Mouse (Mus musculus): ENCODE measurements around the gene Vps8.

DNA sequence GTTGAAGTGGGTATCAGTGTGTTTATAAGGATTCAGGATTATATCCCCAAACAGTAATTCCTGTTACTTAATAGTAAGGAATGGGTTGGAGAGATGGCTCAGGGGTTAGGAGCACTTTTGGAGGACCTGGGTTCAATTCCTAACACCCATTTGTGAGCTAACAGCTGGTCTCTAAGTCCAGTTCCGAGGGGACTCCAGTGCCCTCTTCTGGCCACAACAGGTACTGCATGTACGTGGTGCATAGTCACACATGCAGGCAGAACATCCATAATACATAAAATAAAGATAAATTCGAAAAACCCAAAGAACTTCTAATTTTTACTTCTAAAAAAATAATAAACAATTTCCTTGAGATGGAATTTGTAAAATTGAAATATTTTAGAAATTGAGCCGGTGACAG, 47.5 kb downstream of the Vps8 start:
- TF ChIP-seq CTCF (IDR thresholded peaks at IDR 0.05; ENCODE audit: borderline replicate concordance, control insufficient read depth, extremely low read depth, insufficient read depth, low read length, poor library complexity) = no peak; the same call in 1 of the 2 replicates
- TF ChIP-seq POLR2A (IDR thresholded peaks at IDR 0.05; ENCODE audit: control insufficient read depth, extremely low read depth, insufficient read depth, low read length, poor library complexity) = no peak
